Mouse (Mus musculus) cortical plate, adult 2 months (tissue): ENCODE measurements around the gene Gm13288.

Source experiments
- CTCF ChIP-seq: fragments of 200-500 bp; IDR thresholded peaks from 2 replicates; pipeline ENCODE4 v1.5.1; 2011; ENCODE audit warnings: mild to moderate bottlenecking, control low read depth, low read length; ENCODE audit not compliant: insufficient read depth; ENCODE audit errors: extremely low read depth
- POLR2A ChIP-seq: fragments of 200-500 bp; IDR thresholded peaks from 2 replicates; pipeline ENCODE4 v1.6.1; 2011; ENCODE audit warnings: mild to moderate bottlenecking, low read length, control low read depth; ENCODE audit not compliant: insufficient read depth; ENCODE audit errors: extremely low read depth

DNA sequence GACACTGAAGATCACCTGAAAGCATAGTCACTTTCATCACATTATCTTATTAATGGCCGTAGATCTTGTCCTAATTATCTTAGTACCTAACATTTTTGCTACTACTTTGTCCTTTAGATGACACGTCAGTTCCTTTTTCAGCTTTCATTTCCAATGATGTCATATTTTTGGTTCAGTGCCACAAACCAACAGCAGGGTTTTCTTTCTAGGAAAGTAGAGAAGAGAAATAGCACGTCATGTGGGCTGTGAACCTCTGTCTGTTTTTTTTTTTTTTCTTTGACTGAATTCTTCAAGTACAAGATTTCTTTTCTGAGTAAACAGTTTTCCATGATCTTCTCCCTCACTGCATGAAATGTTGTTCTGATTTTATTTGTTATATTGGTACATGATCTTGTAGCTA lies 34.7 kb downstream of the Gm13288 start:
- no peak for TF ChIP-seq POLR2A
- no peak for TF ChIP-seq CTCF
